Mouse (Mus musculus): ENCODE results near the gene Edaradd. TPM values are rescaled to one million over a fixed set of nuclear protein-coding genes. Genes with fewer than 3 reads are reported as not detected.

Gene Edaradd
- 0.82 and 0.91 TPM in 2 replicates for polyA plus RNA-seq (2014; fragmentation: Nextera tagmentation; extraction: Ambion mirVana)

GRCm38 (mm10) chr13:12519955-12520584 lies at the start of gene Edaradd:
TSS of gene Edaradd (minus strand) at chr13:12520438.
- peak within 1 kb of the TSS; percentile 54 for H3K4me3 ChIP-seq (ENCODE audit: low read depth, low read length)
- DNase-seq (ENCODE audit: low spot score): peak; percentile 72
- under 1% methylated on average over 35 of the region's 35 CpGs for WGBS

GRCm38 (mm10) chr13:12569741-12570140 lies 49.5 kb upstream of the Edaradd start:
- DNase-seq (ENCODE audit: low spot score) (no peak), ATAC-seq (ENCODE audit: low FRiP score) (no peak)
- no peaks in the 10 kb centered on the region for H3K36me3 ChIP-seq (ENCODE audit: control insufficient read depth, insufficient read depth, low read length)
- H3K9me3 ChIP-seq (ENCODE audit: control insufficient read depth, low read length): no peaks in the 10 kb centered on the region
- H3K27me3 ChIP-seq (ENCODE audit: control insufficient read depth, insufficient read depth, low read length): no peaks in the 10 kb centered on the region
- 82% methylated on average over 7 of the region's 7 CpGs for WGBS
- H3K4me3 ChIP-seq (ENCODE audit: low read depth, low read length): no peak overlapping the region
- H3K4me1 ChIP-seq (replicated peaks; ENCODE audit: control insufficient read depth, insufficient read depth, low read length): 0 out of 2 replicates have a peak, but pooled peaks cover 4% of the 10 kb centered on the region
- H3K9ac ChIP-seq (ENCODE audit: low read depth, low read length): no peak overlapping the region
- no peak overlapping the region for H3K27ac ChIP-seq (ENCODE audit: low read depth, low read length)
- H3K4me2 ChIP-seq (replicated peaks; ENCODE audit: low read depth, low read length): no peak overlapping the region

More at GRCm38 (mm10) chr13:12519955-12520584, at the start of gene Edaradd:
- H3K9ac ChIP-seq (ENCODE audit: low read depth, low read length): peak within 1 kb of the TSS; percentile 57
- no peaks in the 10 kb centered on the region for H3K36me3 ChIP-seq (ENCODE audit: control insufficient read depth, insufficient read depth, low read length)
- no peaks in the 10 kb centered on the region for H3K9me3 ChIP-seq (ENCODE audit: control insufficient read depth, low read length)
- peak within 1 kb of the TSS; percentile 92 for H3K4me2 ChIP-seq (replicated peaks; ENCODE audit: low read depth, low read length)
- peak; percentile 84 for ATAC-seq (ENCODE audit: low FRiP score)
- no peak within 1 kb of the TSS for H3K27ac ChIP-seq (ENCODE audit: low read depth, low read length)
- H3K4me1 ChIP-seq (replicated peaks; ENCODE audit: control insufficient read depth, insufficient read depth, low read length): no peaks in the 10 kb centered on the region
- H3K27me3 ChIP-seq (ENCODE audit: control insufficient read depth, insufficient read depth, low read length): peaks cover 3% of the 10 kb centered on the region; the same call in 1 of the 2 replicates

DNA sequence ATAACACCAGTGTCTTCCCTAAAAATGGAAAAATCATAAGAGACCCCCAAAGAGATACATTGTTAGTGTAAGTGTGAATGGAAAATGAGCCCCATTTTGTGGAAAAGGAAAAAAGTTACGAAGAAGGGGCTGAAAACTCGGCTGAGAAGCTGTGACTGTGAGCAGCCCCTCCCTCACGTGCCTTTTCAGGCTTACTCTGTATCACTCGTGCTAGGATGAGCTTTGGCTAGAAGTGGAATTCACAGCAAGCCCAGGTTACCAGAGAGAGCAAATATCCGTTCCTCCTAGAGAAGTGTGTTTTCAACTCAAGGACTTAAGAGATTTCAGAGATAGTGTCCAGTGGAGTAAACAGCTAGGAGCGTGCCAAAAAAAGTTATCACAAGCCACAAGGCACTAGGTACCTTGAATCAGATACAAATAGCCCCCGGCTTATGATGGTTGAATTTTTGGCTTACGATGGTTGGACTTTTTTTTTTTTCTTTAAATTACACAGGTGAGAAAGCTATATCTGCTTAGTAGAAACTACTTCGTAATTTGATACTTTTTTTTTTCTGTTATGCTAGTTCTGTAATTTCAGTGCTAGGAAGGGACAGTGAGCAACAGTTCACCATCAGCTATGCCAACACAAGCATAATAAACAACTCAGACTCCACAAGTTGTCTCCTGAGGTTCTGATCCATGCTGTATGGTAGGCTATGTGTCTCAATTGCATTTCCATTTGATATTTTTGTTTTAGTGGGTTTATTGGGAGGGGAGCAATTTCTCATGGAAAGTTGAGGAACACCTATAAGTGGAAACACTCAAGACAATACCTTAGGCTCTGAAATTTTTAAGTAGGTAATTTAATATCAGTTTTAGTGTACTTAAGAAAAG lies 48.6 kb upstream of the Edaradd start:
- ATAC-seq (ENCODE audit: low FRiP score) (no peak), DNase-seq (ENCODE audit: low spot score) (no peak)
- no peak overlapping the region for H3K27ac ChIP-seq (ENCODE audit: low read depth, low read length)
- no peak overlapping the region for H3K9ac ChIP-seq (ENCODE audit: low read depth, low read length)
- H3K4me2 ChIP-seq (replicated peaks; ENCODE audit: low read depth, low read length): no peak overlapping the region
- H3K27me3 ChIP-seq (ENCODE audit: control insufficient read depth, insufficient read depth, low read length): no peaks in the 10 kb centered on the region
- WGBS: 76% methylated on average over 9 of the region's 9 CpGs
- H3K4me3 ChIP-seq (ENCODE audit: low read depth, low read length): no peak overlapping the region
- no peaks in the 10 kb centered on the region for H3K36me3 ChIP-seq (ENCODE audit: control insufficient read depth, insufficient read depth, low read length)
- 0 out of 2 replicates have a peak, but pooled peaks cover 4% of the 10 kb centered on the region for H3K4me1 ChIP-seq (replicated peaks; ENCODE audit: control insufficient read depth, insufficient read depth, low read length)
- H3K9me3 ChIP-seq (ENCODE audit: control insufficient read depth, low read length): no peaks in the 10 kb centered on the region

DNA sequence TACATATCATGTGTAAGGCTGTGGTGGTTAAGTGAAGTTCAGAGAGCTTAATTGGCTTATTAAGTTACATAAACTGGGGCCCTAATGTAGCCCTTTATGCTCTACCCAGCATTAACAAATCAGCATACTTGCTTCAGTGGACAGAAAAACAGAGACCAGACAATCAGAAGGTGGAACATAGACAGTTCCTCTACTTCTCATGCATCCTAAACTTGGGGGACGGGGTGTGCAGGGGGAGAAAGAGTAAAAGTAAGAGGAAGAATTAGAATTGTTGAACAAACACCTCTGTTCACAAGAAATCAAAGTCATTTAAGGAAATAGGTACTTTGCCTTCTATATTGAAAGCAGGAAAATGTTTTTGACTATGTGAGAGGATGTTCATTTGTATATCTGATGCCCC lies 47.7 kb upstream of the Edaradd start:
- Histone ChIP-seq H3K9me3 (ENCODE audit: control insufficient read depth, low read length) (no peaks in the 10 kb centered on the region), H3K36me3 (ENCODE audit: control insufficient read depth, insufficient read depth, low read length) (no peaks in the 10 kb centered on the region), H3K27ac (ENCODE audit: low read depth, low read length) (no peak overlapping the region), H3K4me1 (replicated peaks; ENCODE audit: control insufficient read depth, insufficient read depth, low read length) (0 out of 2 replicates have a peak, but pooled peaks cover 4% of the 10 kb centered on the region), H3K4me2 (replicated peaks; ENCODE audit: low read depth, low read length) (no peak overlapping the region), H3K9ac (ENCODE audit: low read depth, low read length) (no peak overlapping the region), H3K27me3 (ENCODE audit: control insufficient read depth, insufficient read depth, low read length) (no peaks in the 10 kb centered on the region), H3K4me3 (ENCODE audit: low read depth, low read length) (no peak overlapping the region)
- DNase-seq (ENCODE audit: low spot score) (no peak), ATAC-seq (ENCODE audit: low FRiP score) (no peak)
- WGBS: 93% methylated on average over 1 of the region's 1 CpGs

DNA sequence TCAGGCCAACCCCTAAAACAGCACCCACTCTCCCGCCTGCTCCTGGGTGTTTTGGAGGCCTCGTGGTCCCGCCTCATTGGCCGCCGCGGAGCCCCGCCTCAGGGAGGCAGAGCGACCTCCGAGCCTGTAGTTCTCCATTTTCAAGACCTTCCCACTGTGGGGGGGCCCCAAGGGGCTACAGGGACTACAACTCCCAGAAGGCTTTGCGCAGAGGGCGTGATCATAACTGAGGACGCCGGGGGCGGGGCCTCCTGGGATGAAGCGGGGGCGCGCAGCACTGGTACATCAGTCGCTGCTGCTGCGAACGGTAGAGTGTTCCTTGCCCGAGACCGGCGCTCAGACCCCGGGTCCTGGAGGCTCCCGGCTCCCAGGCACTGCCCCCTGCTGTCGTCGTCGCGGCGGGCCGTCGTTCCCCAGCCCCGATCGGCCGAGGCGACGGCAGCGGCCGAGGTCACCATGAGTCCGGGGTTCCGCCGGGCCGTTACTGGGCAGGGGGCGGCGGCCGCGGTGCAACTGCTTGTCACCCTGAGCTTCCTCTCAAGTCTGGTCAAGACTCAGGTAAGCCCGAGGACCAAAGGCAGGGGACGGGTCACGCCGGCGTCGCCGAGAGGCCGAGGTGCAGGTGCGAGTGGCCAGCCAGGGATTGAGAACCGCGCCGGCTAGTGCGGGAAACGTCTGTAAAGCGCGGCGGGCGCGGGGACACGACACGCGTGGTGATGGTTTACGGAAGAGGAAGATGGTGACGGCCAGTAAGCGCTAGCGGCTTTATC lies 45.6 kb upstream of the Edaradd start, which contains the start of gene Ero1lb:
TSS of gene Ero1lb (plus strand) at position 254 of the 770 bp plus-strand sequence.
- Histone ChIP-seq H3K4me2 (replicated peaks; ENCODE audit: low read depth, low read length) (peak within 1 kb of the TSS; percentile 80), H3K9ac (ENCODE audit: low read depth, low read length) (peak within 1 kb of the TSS; percentile 51), H3K27me3 (ENCODE audit: control insufficient read depth, insufficient read depth, low read length) (no peaks in the 10 kb centered on the region), H3K9me3 (ENCODE audit: control insufficient read depth, low read length) (no peaks in the 10 kb centered on the region), H3K4me1 (replicated peaks; ENCODE audit: control insufficient read depth, insufficient read depth, low read length) (0 out of 2 replicates have a peak, but pooled peaks cover 4% of the 10 kb centered on the region), H3K27ac (ENCODE audit: low read depth, low read length) (no peak within 1 kb of the TSS), H3K36me3 (ENCODE audit: control insufficient read depth, insufficient read depth, low read length) (no peaks in the 10 kb centered on the region), H3K4me3 (ENCODE audit: low read depth, low read length) (peak within 1 kb of the TSS; percentile 49)
- ATAC-seq (ENCODE audit: low FRiP score) (peak; percentile 99), DNase-seq (ENCODE audit: low spot score) (peak; percentile 100)
- under 1% methylated on average over 66 of the region's 73 CpGs for WGBS

DNA sequence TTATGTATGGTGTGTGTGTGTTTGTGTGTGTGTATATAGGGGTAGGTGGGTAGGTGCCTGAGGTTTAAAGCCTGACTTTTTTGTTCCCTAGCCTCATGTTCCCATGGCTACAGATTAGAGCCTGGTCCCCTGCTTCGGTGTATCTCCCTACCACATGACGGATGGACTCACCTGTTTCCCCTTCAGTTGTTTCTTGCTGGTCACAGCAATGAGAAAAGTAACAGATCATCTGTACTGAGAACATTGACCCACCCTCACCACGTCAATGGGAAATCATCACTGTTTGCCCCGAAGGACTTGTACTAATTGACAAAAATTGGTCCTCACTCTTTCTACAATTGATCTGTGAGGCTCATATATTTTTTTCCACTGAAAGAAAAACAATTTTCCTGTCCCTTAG lies 42.0 kb upstream of the Edaradd start:
- DNase-seq (ENCODE audit: low spot score) (no peak), ATAC-seq (ENCODE audit: low FRiP score) (no peak)
- H3K4me3 ChIP-seq (ENCODE audit: low read depth, low read length): no peak overlapping the region
- 0 out of 2 replicates have a peak, but pooled peaks cover 4% of the 10 kb centered on the region for H3K4me1 ChIP-seq (replicated peaks; ENCODE audit: control insufficient read depth, insufficient read depth, low read length)
- H3K36me3 ChIP-seq (ENCODE audit: control insufficient read depth, insufficient read depth, low read length): no peaks in the 10 kb centered on the region
- no peaks in the 10 kb centered on the region for H3K27me3 ChIP-seq (ENCODE audit: control insufficient read depth, insufficient read depth, low read length)
- H3K27ac ChIP-seq (ENCODE audit: low read depth, low read length): no peak overlapping the region
- no peak overlapping the region for H3K4me2 ChIP-seq (replicated peaks; ENCODE audit: low read depth, low read length)
- no peak overlapping the region for H3K9ac ChIP-seq (ENCODE audit: low read depth, low read length)
- H3K9me3 ChIP-seq (ENCODE audit: control insufficient read depth, low read length): no peaks in the 10 kb centered on the region
- WGBS: 83% methylated on average over 4 of the region's 4 CpGs

DNA sequence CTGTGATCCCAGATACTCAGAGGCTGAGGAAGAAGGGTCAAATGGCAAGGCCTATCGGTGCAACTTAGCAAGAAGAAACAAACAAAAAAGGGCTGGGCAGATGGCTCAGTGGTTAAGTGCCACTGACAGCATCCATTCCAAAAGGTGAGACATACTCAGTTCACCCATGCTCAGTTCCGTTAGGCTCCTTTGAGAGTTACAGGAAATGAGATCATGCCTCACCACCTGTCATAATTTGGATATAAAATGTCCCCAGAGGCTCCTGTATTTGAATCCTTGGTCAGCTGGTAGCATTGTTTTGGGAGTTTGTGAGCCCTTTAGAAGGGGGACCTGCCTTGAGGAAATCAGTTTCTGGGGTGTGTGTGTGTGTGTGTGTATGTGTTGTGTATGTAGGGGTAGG lies 41.5 kb upstream of the Edaradd start:
- Histone ChIP-seq H3K27ac (ENCODE audit: low read depth, low read length) (no peak overlapping the region), H3K9ac (ENCODE audit: low read depth, low read length) (no peak overlapping the region), H3K36me3 (ENCODE audit: control insufficient read depth, insufficient read depth, low read length) (no peaks in the 10 kb centered on the region), H3K4me3 (ENCODE audit: low read depth, low read length) (no peak overlapping the region), H3K4me1 (replicated peaks; ENCODE audit: control insufficient read depth, insufficient read depth, low read length) (0 out of 2 replicates have a peak, but pooled peaks cover 4% of the 10 kb centered on the region), H3K9me3 (ENCODE audit: control insufficient read depth, low read length) (no peaks in the 10 kb centered on the region), H3K4me2 (replicated peaks; ENCODE audit: low read depth, low read length) (no peak overlapping the region), H3K27me3 (ENCODE audit: control insufficient read depth, insufficient read depth, low read length) (no peaks in the 10 kb centered on the region)
- ATAC-seq (ENCODE audit: low FRiP score) (no peak), DNase-seq (ENCODE audit: low spot score) (no peak)
- WGBS: 76% methylated on average over 2 of the region's 2 CpGs

GRCm38 (mm10) chr13:12559462-12560120 lies 39.4 kb upstream of the Edaradd start:
- no peaks in the 10 kb centered on the region for H3K27me3 ChIP-seq (ENCODE audit: control insufficient read depth, insufficient read depth, low read length)
- ATAC-seq (ENCODE audit: low FRiP score): no peak

More at GRCm38 (mm10) chr13:12559462-12560120, 39.4 kb upstream of the Edaradd start:
- DNase-seq (ENCODE audit: low spot score): no peak
- Histone ChIP-seq H3K27ac (ENCODE audit: low read depth, low read length) (no peak overlapping the region), H3K9me3 (ENCODE audit: control insufficient read depth, low read length) (no peaks in the 10 kb centered on the region), H3K4me2 (replicated peaks; ENCODE audit: low read depth, low read length) (no peak overlapping the region), H3K4me1 (replicated peaks; ENCODE audit: control insufficient read depth, insufficient read depth, low read length) (no peaks in the 10 kb centered on the region), H3K9ac (ENCODE audit: low read depth, low read length) (no peak overlapping the region), H3K4me3 (ENCODE audit: low read depth, low read length) (no peak overlapping the region), H3K36me3 (ENCODE audit: control insufficient read depth, insufficient read depth, low read length) (no peaks in the 10 kb centered on the region)
- WGBS: 68% methylated on average over 6 of the region's 6 CpGs
